Mouse (Mus musculus): Measurements from ENCODE around the gene Gadl1. TPM values are rescaled to one million over a fixed set of nuclear protein-coding genes. Genes with fewer than 3 reads are reported as not detected.

The Gadl1 gene
- polyA plus RNA-seq, 1 experiment from 2014 or later = 0.31 TPM

DNA sequence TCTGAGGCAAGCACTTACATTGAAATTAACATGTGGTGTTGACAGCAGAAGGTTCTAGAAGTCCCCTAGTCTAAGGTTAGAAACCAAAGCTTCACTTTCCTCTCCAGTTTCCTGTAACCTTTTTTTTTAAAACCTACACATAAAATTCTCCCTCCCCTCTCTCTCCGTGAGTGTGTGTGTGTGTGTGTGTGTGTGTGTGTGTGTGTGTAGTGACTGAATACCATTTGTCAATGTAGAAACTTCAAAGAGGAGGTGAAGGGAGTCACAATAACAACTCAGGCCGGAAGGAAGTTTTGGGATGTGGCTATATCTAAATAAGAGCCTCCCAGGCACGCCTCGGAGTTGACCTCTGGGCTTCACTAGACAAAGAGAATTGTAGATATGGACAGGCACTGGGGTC lies 205.1 kb downstream of the Gadl1 start:
- no peaks in the 10 kb centered on the region for H3K9me3 ChIP-seq
- H3K27me3 ChIP-seq = no peaks in the 10 kb centered on the region
- no peak overlapping the region for H3K9ac ChIP-seq
- H3K36me3 ChIP-seq = peaks cover 53% of the 10 kb centered on the region
- peaks cover 26% of the 10 kb centered on the region for H3K4me1 ChIP-seq
- H3K27ac ChIP-seq = no peak overlapping the region
- no peak for ATAC-seq (ENCODE audit: insufficient number of reproducible peaks, insufficient read depth, low FRiP score, low TSS enrichment, low read depth)
- 51% methylated on average over 4 of the region's 4 CpGs for WGBS
- no peak overlapping the region for H3K4me3 ChIP-seq
- no peak overlapping the region for H3K4me2 ChIP-seq

DNA sequence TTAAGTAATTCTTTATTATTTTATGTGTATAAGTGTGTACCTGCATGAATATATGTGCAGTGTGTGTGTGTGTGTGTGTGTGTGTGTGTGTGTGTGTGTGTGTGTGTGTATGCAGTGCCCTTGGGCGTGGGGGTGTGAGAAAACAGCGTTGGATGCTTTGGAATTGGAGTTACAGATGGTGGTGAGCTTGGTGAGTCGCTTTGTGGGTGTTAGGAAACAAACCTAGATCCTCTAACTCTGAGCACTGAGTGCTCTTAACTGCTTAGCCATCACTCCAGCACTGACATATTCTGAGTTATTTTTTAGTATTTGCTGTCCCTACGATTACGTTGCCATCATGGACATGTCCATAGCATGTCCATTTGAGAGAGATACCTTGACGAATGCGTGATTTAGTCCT lies 206.6 kb downstream of the Gadl1 start:
- WGBS = 74% methylated on average over 7 of the region's 7 CpGs
- Histone ChIP-seq H3K36me3 (peaks cover 49% of the 10 kb centered on the region), H3K9me3 (no peaks in the 10 kb centered on the region), H3K27me3 (no peaks in the 10 kb centered on the region), H3K4me3 (no peak overlapping the region), H3K4me2 (no peak overlapping the region), H3K9ac (no peak overlapping the region), H3K27ac (0 out of 2 replicates have a peak overlapping the region, but pooled peaks have one; percentile 80), H3K4me1 (peaks cover 26% of the 10 kb centered on the region)
- no peak for ATAC-seq (ENCODE audit: insufficient number of reproducible peaks, insufficient read depth, low FRiP score, low TSS enrichment, low read depth)

DNA sequence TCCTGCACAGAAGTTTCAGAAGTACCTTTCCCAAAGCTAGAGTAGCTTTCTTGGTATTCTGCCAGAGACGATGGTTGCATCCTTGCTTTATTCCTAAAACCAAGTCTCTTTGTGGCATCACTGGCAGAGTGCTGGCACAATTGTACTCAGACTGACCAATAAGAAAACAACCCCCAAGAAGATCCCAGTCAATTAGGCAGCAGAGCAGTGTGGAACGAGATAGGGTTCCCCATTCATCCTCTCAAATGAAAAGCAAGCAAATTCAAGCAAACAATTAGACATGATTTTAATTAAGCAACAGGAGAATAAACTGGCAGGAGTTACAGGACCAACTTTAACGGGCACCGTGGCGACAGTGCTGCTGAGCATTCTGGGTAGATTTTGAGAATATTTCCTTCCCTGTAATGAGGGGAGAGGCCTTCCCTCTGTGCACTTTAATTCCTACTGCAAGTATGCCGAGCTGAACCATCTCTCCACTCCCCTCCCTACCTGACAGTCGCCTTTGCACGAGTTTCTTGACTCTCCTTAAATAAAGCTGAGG lies 209.1 kb downstream of the Gadl1 start:
- ATAC-seq (ENCODE audit: insufficient number of reproducible peaks, insufficient read depth, low FRiP score, low TSS enrichment, low read depth) = no peak
- Histone ChIP-seq H3K36me3 (peaks cover 54% of the 10 kb centered on the region), H3K4me3 (no peak overlapping the region), H3K4me2 (no peak overlapping the region), H3K9me3 (no peaks in the 10 kb centered on the region), H3K27me3 (no peaks in the 10 kb centered on the region), H3K27ac (no peak overlapping the region), H3K9ac (no peak overlapping the region), H3K4me1 (peaks cover 31% of the 10 kb centered on the region)
- 67% methylated on average over 8 of the region's 8 CpGs for WGBS

DNA sequence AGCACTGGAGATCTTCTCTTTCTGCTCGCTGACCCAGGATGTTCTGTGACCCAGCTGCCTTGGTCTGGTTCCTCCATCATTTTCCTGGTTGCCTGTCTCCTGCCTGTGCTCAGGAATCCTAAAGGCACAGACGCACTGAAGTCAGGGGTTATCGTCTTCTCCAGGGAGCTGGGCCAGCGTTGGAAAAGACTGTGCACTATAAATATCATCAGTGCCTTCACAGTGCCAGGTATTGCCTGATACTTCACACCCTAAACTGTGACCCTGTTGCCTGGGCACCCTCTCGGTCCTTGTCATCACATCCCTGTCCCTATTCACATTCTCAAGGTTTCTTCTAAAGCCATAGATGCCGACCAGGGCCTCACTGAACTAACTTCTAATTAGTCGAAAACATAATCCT lies 210.7 kb downstream of the Gadl1 start:
- Histone ChIP-seq H3K27ac (no peak overlapping the region), H3K36me3 (peaks cover 58% of the 10 kb centered on the region), H3K27me3 (no peaks in the 10 kb centered on the region), H3K4me2 (no peak overlapping the region), H3K9ac (no peak overlapping the region), H3K9me3 (no peaks in the 10 kb centered on the region), H3K4me1 (peaks cover 34% of the 10 kb centered on the region), H3K4me3 (no peak overlapping the region)
- 80% methylated on average over 7 of the region's 7 CpGs for WGBS
- ATAC-seq (ENCODE audit: insufficient number of reproducible peaks, insufficient read depth, low FRiP score, low TSS enrichment, low read depth) = no peak

GRCm38 (mm10) chr9:116121472-116121871 lies 212.2 kb downstream of the Gadl1 start:
- WGBS = 79% methylated on average over 7 of the region's 7 CpGs
- no peak overlapping the region for H3K4me3 ChIP-seq
- H3K4me2 ChIP-seq = no peak overlapping the region
- no peaks in the 10 kb centered on the region for H3K9me3 ChIP-seq
- H3K36me3 ChIP-seq = peaks cover 66% of the 10 kb centered on the region
- H3K4me1 ChIP-seq = peaks cover 32% of the 10 kb centered on the region
- 0 out of 2 replicates have a peak overlapping the region, but pooled peaks have one; percentile 83 for H3K27ac ChIP-seq
- no peaks in the 10 kb centered on the region for H3K27me3 ChIP-seq
- no peak overlapping the region for H3K9ac ChIP-seq
- no peak for ATAC-seq (ENCODE audit: insufficient number of reproducible peaks, insufficient read depth, low FRiP score, low TSS enrichment, low read depth)

DNA sequence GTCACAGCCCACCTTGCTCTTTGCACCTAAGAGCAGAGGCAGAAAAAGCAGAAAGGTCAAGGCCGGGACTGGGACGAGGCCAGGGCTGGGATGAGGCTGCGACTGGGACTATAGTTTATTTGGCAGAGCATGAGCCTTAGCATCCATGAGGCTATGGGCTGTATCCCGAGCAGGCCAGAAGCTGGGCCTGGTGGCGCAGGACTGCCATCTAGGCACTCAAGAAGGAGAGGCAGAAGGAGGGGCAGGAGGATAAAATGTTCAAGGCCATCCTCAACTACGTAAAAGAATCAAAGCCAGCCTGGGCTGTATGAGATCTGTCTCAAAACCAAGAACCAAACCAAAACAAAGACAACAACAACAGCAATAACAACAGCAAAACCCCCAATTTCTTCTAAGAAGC lies 213.3 kb downstream of the Gadl1 start:
- H3K36me3 ChIP-seq = peaks cover 69% of the 10 kb centered on the region
- H3K27me3 ChIP-seq = no peaks in the 10 kb centered on the region
- H3K4me3 ChIP-seq = no peak overlapping the region
- no peak overlapping the region for H3K9ac ChIP-seq
- peak overlapping the region; percentile 83 for H3K27ac ChIP-seq
- ATAC-seq (ENCODE audit: insufficient number of reproducible peaks, insufficient read depth, low FRiP score, low TSS enrichment, low read depth) = no peak
- 65% methylated on average over 6 of the region's 6 CpGs for WGBS
- H3K9me3 ChIP-seq = no peaks in the 10 kb centered on the region
- peaks cover 37% of the 10 kb centered on the region for H3K4me1 ChIP-seq
- no peak overlapping the region for H3K4me2 ChIP-seq

- Histone ChIP-seq H3K9me3 (no peaks in the 10 kb centered on the region), H3K36me3 (peaks cover 70% of the 10 kb centered on the region), H3K27ac (peak overlapping the region; percentile 83), H3K4me3 (no peak overlapping the region), H3K9ac (no peak overlapping the region), H3K4me2 (no peak overlapping the region), H3K4me1 (peaks cover 40% of the 10 kb centered on the region), H3K27me3 (no peaks in the 10 kb centered on the region)
- no peak for ATAC-seq (ENCODE audit: insufficient number of reproducible peaks, insufficient read depth, low FRiP score, low TSS enrichment, low read depth)
- 25% methylated on average over 9 of the region's 9 CpGs for WGBS
These were observed 213.8 kb downstream of the Gadl1 start for GRCm38 (mm10) chr9:116122969-116123589.
